Mouse (Mus musculus): Measurements from ENCODE around the gene Olfr843. TPM values are rescaled to one million over a fixed set of nuclear protein-coding genes. Genes with fewer than 3 reads are reported as not detected.

Gene Olfr843
- total RNA-seq (2021): not detected
- long read RNA-seq, experiment 1: 0 reads
- long read RNA-seq, experiment 2: 0 reads

DNA sequence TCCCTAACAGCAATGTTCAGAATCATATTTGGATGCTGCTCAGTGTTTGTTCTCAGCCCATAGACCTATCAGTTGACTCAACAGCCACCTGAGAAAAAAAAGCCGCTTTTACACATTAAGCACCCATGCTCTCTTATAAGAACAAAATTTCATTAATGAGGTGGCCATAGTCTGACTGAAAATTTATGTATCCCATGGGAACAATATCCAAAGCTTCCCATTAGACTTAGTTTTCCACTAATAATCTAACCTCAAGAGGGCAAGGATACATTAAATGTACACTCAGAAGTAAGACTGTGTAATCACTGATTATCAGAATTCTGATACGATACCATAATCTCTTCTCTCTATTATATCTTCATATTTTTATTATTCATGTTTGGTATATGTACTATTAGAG lies at the start of gene Olfr843:
Gene Olfr843, minus strand, starts transcription at position 101 of the 400 bp plus-strand sequence.
- DNase-seq (ENCODE audit: low spot score in 2 of 2): no peak

Other genes with a start within 250 kb of the Olfr843 start
- gene Olfr835, start 219.3 kb downstream of the Olfr843 start, total RNA-seq (2021): not detected
- not detected for gene Olfr836, start 131.6 kb downstream of the Olfr843 start, total RNA-seq (2021)
- gene Olfr837, start 115.7 kb downstream of the Olfr843 start, total RNA-seq (2021): not detected
- under 1 TPM in 1 of 2 experiments, not detected in 1; 0.03 TPM for gene Olfr839-ps1, start 74.7 kb downstream of the Olfr843 start, total RNA-seq (2021)
- not detected for gene Olfr844, start 64.4 kb upstream of the Olfr843 start, total RNA-seq (2021)
- gene Olfr845, start 84.5 kb upstream of the Olfr843 start, total RNA-seq (2021): not detected
- gene Olfr846, start 112.0 kb upstream of the Olfr843 start, total RNA-seq (2021): not detected
- not detected for gene Olfr847, start 126.7 kb upstream of the Olfr843 start, total RNA-seq (2021)
- gene Olfr849, start 188.3 kb upstream of the Olfr843 start, total RNA-seq (2021): not detected
- not detected for gene Olfr850, start 226.3 kb upstream of the Olfr843 start, total RNA-seq (2021)
- gene Olfr851, start 241.3 kb upstream of the Olfr843 start, total RNA-seq (2021): not detected

All from adrenal gland, postnatal 4 days (tissue).